22 mouse cellular contexts compared by ENCODE assay signal in genomic region chr2:146792844-146793420, GRCm38 (mm10).
DNase-seq lines count a peak whose midpoint lies in the region; ATAC-seq and TF ChIP-seq lines count a peak whose summit lies in the region.
"Had no signal": no experiment of that assay in that cellular context is flagged by ENCODE, and none has a peak within 500 bp of the region (broad histone marks: within the 10 kb centered on the region; RNA-seq: fewer than 3 reads in every experiment).

No protein-coding gene starts in this region.

- intact Hi-C loops in left cerebral cortex, postnatal 10 days (cut with DNase I): no loop called here

- no peak for TF ChIP-seq CTCF in stomach, postnatal 0 days (IDR thresholded peaks at IDR 0.05; ENCODE audit: low read depth)

- no peaks in the 10 kb centered on the region for H3K4me1 ChIP-seq in stomach, embryonic 14.5 days (ENCODE audit: control insufficient read depth, insufficient read depth, low read length)
- no peaks in the 10 kb centered on the region for H3K4me1 ChIP-seq in stomach, postnatal 0 days (replicated peaks; ENCODE audit: control insufficient read depth, insufficient read depth)
- H3K4me1 ChIP-seq: heart, embryonic 13.5 days; stomach, embryonic 15.5 days had no signal

- H3K9me3 ChIP-seq in stomach, embryonic 14.5 days (ENCODE audit: control insufficient read depth, low read depth, low read length): no peaks in the 10 kb centered on the region
- H3K9me3 ChIP-seq in stomach, postnatal 0 days (ENCODE audit: control insufficient read depth, low read length): no peaks in the 10 kb centered on the region
- H3K9me3 ChIP-seq: heart, embryonic 13.5 days; stomach, embryonic 15.5 days had no signal

- TF ChIP-seq EP300 in stomach, postnatal 0 days (optimal IDR thresholded peaks at IDR 0.05): no peak

- no peaks in the 10 kb centered on the region for H3K36me3 ChIP-seq in stomach, embryonic 14.5 days (ENCODE audit: control insufficient read depth, insufficient read depth, low read length)
- no peaks in the 10 kb centered on the region for H3K36me3 ChIP-seq in stomach, postnatal 0 days (ENCODE audit: control insufficient read depth, insufficient read depth, low read length)
- H3K36me3 ChIP-seq: heart, embryonic 13.5 days; hindbrain, embryonic 13.5 days; midbrain, embryonic 10.5 days; stomach, embryonic 15.5 days had no signal

- DNase-seq in embryo, embryonic 10.5 days (ENCODE audit: low spot score): peak; percentile 3
- DNase-seq in embryo, embryonic 11 days: no peak
- no peak for DNase-seq in stomach, postnatal 0 days (ENCODE audit: low spot score)
- DNase-seq in layer of hippocampus, postnatal 25 days (ENCODE audit: extremely low spot score in 1 of 2, low spot score in 1 of 2): peak; percentile 15 to 23
- no peak for DNase-seq in left cerebral cortex, postnatal 10 days (ENCODE audit: extremely low spot score in 1 of 2, low spot score in 2 of 2)
- DNase-seq in spleen, postnatal 36 days (ENCODE audit: low spot score in 2 of 2): no peak
- DNase-seq: adrenal gland, postnatal 14 days; cerebellum, adult 11 months; cerebellum, postnatal 10 days; gastrocnemius, postnatal 36 days; heart, adult 2 months; kidney, adult 2 months; kidney, postnatal 10 days; thymus, adult 18-20 months; thymus, postnatal 36 days had no signal

- peak; percentile 76; the same call in 1 of the 2 replicates for ATAC-seq in stomach, embryonic 14.5 days (ENCODE audit: insufficient number of reproducible peaks, insufficient read depth, low FRiP score, low read depth)
- no peak for ATAC-seq in stomach, postnatal 0 days (ENCODE audit: low FRiP score, low TSS enrichment)
- ATAC-seq: forebrain, embryonic 16.5 days; midbrain, embryonic 16.5 days had no signal

- no peak overlapping the region for H3K9ac ChIP-seq in stomach, embryonic 14.5 days (replicated peaks; ENCODE audit: low read depth, low read length)
- H3K9ac ChIP-seq in stomach, postnatal 0 days (ENCODE audit: low read length): no peak overlapping the region
- H3K9ac ChIP-seq: heart, embryonic 13.5 days; hindbrain, embryonic 13.5 days; stomach, embryonic 15.5 days had no signal

- H3K27ac ChIP-seq in stomach, embryonic 14.5 days (ENCODE audit: low read length): no peak overlapping the region
- H3K27ac ChIP-seq in stomach, postnatal 0 days (replicated peaks): no peak overlapping the region
- H3K27ac ChIP-seq: heart, adult 2 months; heart, embryonic 13.5 days; hindbrain, embryonic 13.5 days; midbrain, embryonic 10.5 days; stomach, embryonic 15.5 days had no signal

- 53% methylated on average over 6 of the region's 6 CpGs for WGBS in stomach, embryonic 14.5 days
- 55% methylated on average over 6 of the region's 6 CpGs for WGBS in stomach, postnatal 0 days

- no peaks in the 10 kb centered on the region for H3K27me3 ChIP-seq in stomach, embryonic 14.5 days (ENCODE audit: control insufficient read depth, insufficient read depth, low read length)
- H3K27me3 ChIP-seq in stomach, postnatal 0 days (ENCODE audit: control insufficient read depth, insufficient read depth, low read length): no peaks in the 10 kb centered on the region
- H3K27me3 ChIP-seq: heart, embryonic 13.5 days; hindbrain, embryonic 13.5 days; stomach, embryonic 15.5 days had no signal

- H3K4me2 ChIP-seq in stomach, embryonic 14.5 days (replicated peaks; ENCODE audit: low read depth, low read length): no peak overlapping the region
- H3K4me2 ChIP-seq in stomach, postnatal 0 days (replicated peaks; ENCODE audit: low read depth): no peak overlapping the region
- H3K4me2 ChIP-seq: heart, embryonic 13.5 days; hindbrain, embryonic 13.5 days; stomach, embryonic 15.5 days had no signal

- no peak overlapping the region for H3K4me3 ChIP-seq in stomach, embryonic 14.5 days (ENCODE audit: low read depth, low read length)
- no peak overlapping the region for H3K4me3 ChIP-seq in stomach, postnatal 0 days (ENCODE audit: low read depth, low read length)
- H3K4me3 ChIP-seq: heart, adult 2 months; heart, embryonic 13.5 days; hindbrain, embryonic 13.5 days; midbrain, embryonic 10.5 days; stomach, embryonic 15.5 days had no signal

Comparison
In these comparisons a context has a peak if more than half of its experiments do, and no peak if none do; other contexts are left out.
1. DNase-seq: peak in embryo, embryonic 10.5 days (single experiment) and layer of hippocampus, postnatal 25 days (2 of 2); none in embryo, embryonic 11 days (single experiment), stomach, postnatal 0 days (single experiment), left cerebral cortex, postnatal 10 days (0 of 2) and spleen, postnatal 36 days (0 of 2).